Mouse (Mus musculus) stomach, embryonic 14.5 days (tissue): ENCODE results near the gene Nrde2. TPM values are rescaled to one million over a fixed set of nuclear protein-coding genes. Genes with fewer than 3 reads are reported as not detected.

Source experiments
- ATAC-seq: fragments of 200-750 bp; cut with Nextera tagmentation; 2 replicates; pipeline ENCODE4 v1.8.0; 2017; ENCODE audit warnings: low read depth, moderate TSS enrichment; ENCODE audit not compliant: insufficient number of reproducible peaks, insufficient read depth, low FRiP score
- H3K27ac ChIP-seq: fragments of 300-500 bp; sonication (generic); 2 replicates; pipeline ENCODE4 v1.5.1; 2014; ENCODE audit warnings: mild to moderate bottlenecking, low read length, moderate library complexity, mixed read lengths
- H3K27me3 ChIP-seq: fragments of 300-500 bp; sonication (generic); 2 replicates; pipeline ENCODE4 v1.6.1; 2014; ENCODE audit warnings: low read length, control low read depth, mixed read lengths; ENCODE audit not compliant: control insufficient read depth, insufficient read depth
- H3K36me3 ChIP-seq: fragments of 300-500 bp; sonication (generic); 2 replicates; pipeline ENCODE4 v1.6.1; 2014; ENCODE audit warnings: mild to moderate bottlenecking, control low read depth, low read length, moderate library complexity, mixed read lengths; ENCODE audit not compliant: control insufficient read depth, insufficient read depth
- H3K4me1 ChIP-seq: fragments of 300-500 bp; sonication (generic); 2 replicates; pipeline ENCODE4 v1.6.1; 2014; ENCODE audit warnings: low read length, control low read depth, mixed read lengths; ENCODE audit not compliant: control insufficient read depth, insufficient read depth
- H3K4me2 ChIP-seq: fragments of 300-500 bp; sonication (generic); replicated peaks from 2 replicates; pipeline ENCODE4 v1.6.1; 2014; ENCODE audit warnings: low read depth, low read length, control low read depth
- H3K4me3 ChIP-seq: fragments of 300-500 bp; sonication (generic); 2 replicates; pipeline ENCODE4 v1.5.1; 2014; ENCODE audit warnings: low read depth, low read length, control low read depth
- H3K9ac ChIP-seq: fragments of 300-500 bp; sonication (generic); replicated peaks from 2 replicates; pipeline ENCODE4 v1.6.1; 2014; ENCODE audit warnings: low read depth, mild to moderate bottlenecking, control low read depth, low read length, moderate library complexity, mixed read lengths
- H3K9me3 ChIP-seq: fragments of 300-500 bp; sonication (generic); 2 replicates; pipeline ENCODE4 v1.6.1; 2016; ENCODE audit warnings: low read depth, low read length, control low read depth; ENCODE audit not compliant: control insufficient read depth
- WGBS: fragments of 180-500 bp; shearing (Covaris S2); extraction: QIAGEN DNeasy Blood & Tissue Kit; methylation state at CpG from one replicate; pipeline ENCODE4 v1.1.7; 2014; 5-methylcytosine and 5-hydroxymethylcytosine counted together
- polyA plus RNA-seq: library from polyadenylated mRNA; unstranded; fragments of >200 nt; fragmentation: Nextera tagmentation; extraction: Ambion mirVana; gene quantifications from 2 replicates; pipeline ENCODE4 v1.2.1, GENCODE M21; 2014

Gene Nrde2
- polyA plus RNA-seq, 1 experiment from 2014 or later, result 13.1 TPM

- H3K4me2 ChIP-seq, result no peak overlapping the region
- H3K36me3 ChIP-seq, result no peaks in the 10 kb centered on the region
- H3K27me3 ChIP-seq, result no peaks in the 10 kb centered on the region
- no peak overlapping the region for H3K9ac ChIP-seq
- 90% methylated on average over 3 of the region's 3 CpGs for WGBS
- H3K9me3 ChIP-seq, result no peaks in the 10 kb centered on the region
- no peak overlapping the region for H3K4me3 ChIP-seq
- no peak for ATAC-seq
- H3K27ac ChIP-seq, result no peak overlapping the region
- H3K4me1 ChIP-seq, result no peaks in the 10 kb centered on the region
Measured at GRCm38 (mm10) chr12:100088026-100088425, 71.4 kb downstream of the Nrde2 start.

DNA sequence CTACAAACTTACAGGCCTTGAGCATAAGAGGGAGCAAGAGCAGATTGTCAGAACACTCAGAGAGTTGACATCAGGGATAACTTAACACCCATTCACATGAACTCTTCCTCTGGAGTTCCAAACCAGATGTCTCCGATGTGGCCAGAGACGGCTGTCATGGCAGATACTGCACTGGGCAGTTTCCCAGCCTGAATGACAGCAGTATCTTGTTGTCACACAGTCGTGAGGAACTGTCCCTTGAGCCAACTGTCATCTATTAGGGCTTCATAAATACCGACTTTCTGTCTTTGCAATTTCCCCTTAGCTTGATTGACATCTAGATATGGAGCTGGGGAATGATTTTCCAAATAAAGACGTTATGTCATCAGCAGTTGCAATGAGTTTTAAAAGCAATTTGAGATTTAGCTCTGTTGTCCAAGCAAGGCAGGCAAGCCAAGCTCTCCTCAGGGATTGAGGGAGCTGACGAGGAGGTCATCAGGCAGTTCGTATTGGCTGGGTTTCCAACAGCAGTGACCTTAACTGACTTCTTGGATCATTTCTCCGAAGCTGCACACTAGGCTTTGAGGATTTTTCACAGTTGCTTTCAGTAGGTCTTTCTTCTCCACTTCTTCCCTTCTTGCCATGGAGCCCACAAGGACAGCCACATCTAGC is 79.7 kb downstream of the Nrde2 start:
- ATAC-seq, result no peak
- H3K4me1 ChIP-seq, result no peaks in the 10 kb centered on the region
- H3K4me2 ChIP-seq, result no peak overlapping the region
- no peaks in the 10 kb centered on the region for H3K27me3 ChIP-seq
- H3K27ac ChIP-seq, result no peak overlapping the region
- H3K9me3 ChIP-seq, result no peaks in the 10 kb centered on the region
- 70% methylated on average over 8 of the region's 8 CpGs for WGBS
- no peak overlapping the region for H3K4me3 ChIP-seq
- H3K36me3 ChIP-seq, result no peaks in the 10 kb centered on the region
- no peak overlapping the region for H3K9ac ChIP-seq

GRCm38 (mm10) chr12:100075715-100076114 is 83.7 kb downstream of the Nrde2 start:
- Histone ChIP-seq H3K4me3 (no peak overlapping the region), H3K36me3 (no peaks in the 10 kb centered on the region), H3K9me3 (no peaks in the 10 kb centered on the region), H3K9ac (no peak overlapping the region), H3K4me2 (no peak overlapping the region), H3K27me3 (no peaks in the 10 kb centered on the region), H3K27ac (no peak overlapping the region), H3K4me1 (no peaks in the 10 kb centered on the region)
- no peak for ATAC-seq
- 55% methylated on average over 4 of the region's 4 CpGs for WGBS

Other genes with a start within 250 kb of the Nrde2 start
- gene Kcnk13, start 195.2 kb downstream of the Nrde2 start, polyA plus RNA-seq, result 0.27 and 0.42 TPM in 2 replicates
- gene Psmc1, start 49.5 kb downstream of the Nrde2 start, polyA plus RNA-seq, result 247 and 259 TPM in 2 replicates
- gene Calm1, start 39.8 kb upstream of the Nrde2 start, polyA plus RNA-seq, result 1,664 and 1,668 TPM in 2 replicates